Mouse (Mus musculus): ENCODE results near the gene Msh5. TPM values are rescaled to one million over a fixed set of nuclear protein-coding genes. Genes with fewer than 3 reads are reported as not detected.
A peak's percentile ranks its signal among the peaks of the same experiment; 100 is the strongest.
"Not testable (repeated sequence)": the region's sequence is repeated elsewhere in the genome, so short reads cannot be mapped to it uniquely, and the experiment has no call there.

Gene Msh5
- total RNA-seq, 2 experiments from 2014 or later = 0.66 TPM; not detected in 1

- intact Hi-C loops (cut with DNase I); DNase-seq (ENCODE audit: low spot score in 2 of 2): not testable (repeated sequence)
Observed at GRCm38 (mm10) chr17:34995192-34995591, 51.4 kb downstream of the Msh5 start.

- DNase-seq (ENCODE audit: low spot score in 2 of 2) = no peak
- intact Hi-C loops (cut with DNase I) = no loop called here
Observed at GRCm38 (mm10) chr17:34994751-34995150, 51.8 kb downstream of the Msh5 start.

- DNase-seq (ENCODE audit: low spot score in 2 of 2) = no peak
- intact Hi-C loops (cut with DNase I) = loop anchor here (5.0 kb wide), 1 partner anchor 132 kb away; the partner anchor contains the start of genes Nelfe and Skiv2l
Observed at GRCm38 (mm10) chr17:34984218-34984617, 62.3 kb downstream of the Msh5 start.

- intact Hi-C loops (cut with DNase I) = loop anchor here (5.0 kb wide), 1 partner anchor 130 kb away; the partner anchor contains the start of genes Nelfe and Skiv2l
- no peak for DNase-seq (ENCODE audit: low spot score in 2 of 2)
Observed at GRCm38 (mm10) chr17:34982328-34982727, 64.2 kb downstream of the Msh5 start.

- intact Hi-C loops (cut with DNase I) = loop anchor here (1.0 to 5.0 kb wide), 2 partner anchors 29 to 129 kb away; partner anchors contain the start of genes Nelfe and Skiv2l
- DNase-seq (ENCODE audit: low spot score in 2 of 2) = peak; percentile 94 to 97
Observed at GRCm38 (mm10) chr17:34981690-34982180, 64.8 kb downstream of the Msh5 start, which contains the start of gene Lsm2. TSS of gene Lsm2 (plus strand) at chr17:34981862.

GRCm38 (mm10) chr17:34980655-34981054 lies 65.9 kb downstream of the Msh5 start:
- intact Hi-C loops (cut with DNase I) = loop anchor here (1.0 to 5.0 kb wide), 2 partner anchors 28 to 128 kb away; partner anchors contain the start of genes Nelfe and Skiv2l
- no peak for DNase-seq (ENCODE audit: low spot score in 2 of 2)

- no peak for DNase-seq (ENCODE audit: low spot score in 2 of 2)
- intact Hi-C loops (cut with DNase I) = loop anchor here (5.0 kb wide), 1 partner anchor 127 kb away; the partner anchor contains the start of genes Nelfe and Skiv2l
Observed at GRCm38 (mm10) chr17:34979631-34980030, 66.9 kb downstream of the Msh5 start.

Other genes with a start within 250 kb of the Msh5 start
- gene Cyp21a1, start 242.2 kb downstream of the Msh5 start, total RNA-seq (2021) = not detected
- gene Stk19, start 209.8 kb downstream of the Msh5 start, total RNA-seq (2021) = 10 to 100 TPM; 50.2 to 58.6 TPM
- 10 to 100 TPM; 39.4 to 45.4 TPM for gene Dxo, start 209.7 kb downstream of the Msh5 start, total RNA-seq (2021)
- gene Skiv2l, start 196.5 kb downstream of the Msh5 start, total RNA-seq (2021) = 10 to 100 TPM; 58.5 to 72.2 TPM
- 10 to 100 TPM; 35.5 to 36.6 TPM for gene Nelfe, start 196.4 kb downstream of the Msh5 start, total RNA-seq (2021)
- gene Cfb, start 184.2 kb downstream of the Msh5 start, total RNA-seq (2021) = under 1 TPM in 1 of 2 experiments, not detected in 1; 0.63 TPM
- gene Zbtb12, start 167.3 kb downstream of the Msh5 start, total RNA-seq (2021) = 1 to 10 TPM; 6.5 to 8.6 TPM
- gene Gm20547, start 164.7 kb downstream of the Msh5 start, total RNA-seq (2021) = not detected
- gene C2, start 148.5 kb downstream of the Msh5 start, total RNA-seq (2021) = 1 to 10 TPM; 2.4 to 2.5 TPM
- gene Ehmt2, start 148.3 kb downstream of the Msh5 start, total RNA-seq (2021) = 100 to 1,000 TPM; 162 to 194 TPM
- gene Slc44a4, start 132.3 kb downstream of the Msh5 start, total RNA-seq (2021) = under 1 TPM; 0.23 to 0.69 TPM
- 10 to 100 TPM; 43.8 to 47.2 TPM for gene Neu1, start 115.5 kb downstream of the Msh5 start, total RNA-seq (2021)
- gene Hspa1b, start 87.5 kb downstream of the Msh5 start, total RNA-seq (2021) = 10 to 100 TPM; 12.9 to 23.4 TPM
- gene Gm20481, start 76.8 kb downstream of the Msh5 start, total RNA-seq (2021) = not detected
- 10 to 100 TPM; 11.9 to 13.7 TPM for gene Hspa1a, start 74.6 kb downstream of the Msh5 start, total RNA-seq (2021)
- under 1 TPM in 1 of 2 experiments, not detected in 1; 0.32 TPM for gene Hspa1l, start 74.0 kb downstream of the Msh5 start, total RNA-seq (2021)
- gene Lsm2, start 64.9 kb downstream of the Msh5 start, total RNA-seq (2021) = 10 to 100 TPM; 19.4 to 19.8 TPM
- gene Vars, start 45.8 kb downstream of the Msh5 start, total RNA-seq (2021) = 10 to 100 TPM; 38.2 to 47.2 TPM
- under 1 TPM; 0.48 to 0.57 TPM for gene Vwa7, start 30.2 kb downstream of the Msh5 start, total RNA-seq (2021)
- under 1 TPM in 1 of 2 experiments, not detected in 1; 0.79 TPM for gene Sapcd1, start 18.7 kb downstream of the Msh5 start, total RNA-seq (2021)
- gene Clic1, start 3.2 kb upstream of the Msh5 start, total RNA-seq (2021) = 1 to 10 TPM; 8.4 to 8.5 TPM
- 10 to 100 TPM; 13.9 to 14.0 TPM for gene Ddah2, start 12.3 kb upstream of the Msh5 start, total RNA-seq (2021)
- not detected for gene Ly6g6c, start 18.6 kb upstream of the Msh5 start, total RNA-seq (2021)
- not detected for gene Mpig6b, start 19.4 kb upstream of the Msh5 start, total RNA-seq (2021)
- 1 to 10 TPM; 3.8 to 3.9 TPM for gene Ly6g6e, start 30.2 kb upstream of the Msh5 start, total RNA-seq (2021)
- 1 to 10 TPM in 1 of 2 experiments, under 1 TPM in 1; 0.63 to 1.5 TPM for gene Ly6g6d, start 31.3 kb upstream of the Msh5 start, total RNA-seq (2021)
- gene Ly6g6f, start 38.9 kb upstream of the Msh5 start, total RNA-seq (2021) = not detected
- 100 to 1,000 TPM; 115 to 117 TPM for gene Abhd16a, start 42.5 kb upstream of the Msh5 start, total RNA-seq (2021)
- not detected for gene Ly6g5c, start 61.5 kb upstream of the Msh5 start, total RNA-seq (2021)
- under 1 TPM in 1 of 2 experiments, not detected in 1; 0.45 TPM for gene Ly6g5b, start 68.7 kb upstream of the Msh5 start, total RNA-seq (2021)
- 10 to 100 TPM; 15.5 to 19.0 TPM for gene Gpank1, start 74.7 kb upstream of the Msh5 start, total RNA-seq (2021)
- gene Csnk2b, start 75.3 kb upstream of the Msh5 start, total RNA-seq (2021) = 100 to 1,000 TPM; 174 to 177 TPM
- gene D17H6S53E, start 79.6 kb upstream of the Msh5 start, total RNA-seq (2021) = 10 to 100 TPM; 26.7 to 31.0 TPM
- not detected for gene Apom, start 85.3 kb upstream of the Msh5 start, total RNA-seq (2021)
- gene Bag6, start 88.4 kb upstream of the Msh5 start, total RNA-seq (2021) = 100 to 1,000 TPM; 302 to 324 TPM
- 100 to 1,000 TPM; 261 to 307 TPM for gene Prrc2a, start 118.2 kb upstream of the Msh5 start, total RNA-seq (2021)
- gene Aif1, start 129.3 kb upstream of the Msh5 start, total RNA-seq (2021) = 10 to 100 TPM in 1 of 2 experiments, 1 to 10 TPM in 1; 9.1 to 13.0 TPM
- gene Lst1, start 141.7 kb upstream of the Msh5 start, total RNA-seq (2021) = 1 to 10 TPM; 8.6 to 9.9 TPM
- 1 to 10 TPM; 1.1 to 1.3 TPM for gene Ltb, start 147.7 kb upstream of the Msh5 start, total RNA-seq (2021)
- gene Tnf, start 155.3 kb upstream of the Msh5 start, total RNA-seq (2021) = under 1 TPM in 1 of 2 experiments, not detected in 1; 0.25 TPM
- 1 to 10 TPM in 1 of 2 experiments, under 1 TPM in 1; 0.44 to 1.1 TPM for gene Lta, start 158.6 kb upstream of the Msh5 start, total RNA-seq (2021)
- gene Gm16181, start 174.1 kb upstream of the Msh5 start, total RNA-seq (2021) = not detected
- 100 to 1,000 TPM; 514 to 593 TPM for gene Atp6v1g2, start 186.9 kb upstream of the Msh5 start, total RNA-seq (2021)
- gene Nfkbil1, start 189.0 kb upstream of the Msh5 start, total RNA-seq (2021) = 10 to 100 TPM; 15.5 to 16.6 TPM
- gene Ddx39b, start 195.0 kb upstream of the Msh5 start, total RNA-seq (2021) = 100 to 1,000 TPM; 189 to 214 TPM
- 10 to 100 TPM; 19.6 to 23.3 TPM for gene H2-D1, start 216.0 kb upstream of the Msh5 start, total RNA-seq (2021)